Mouse (Mus musculus) effector memory CD4-positive, alpha-beta T cell, adult 7 months (primary cell): ENCODE data around the gene Atad5. TPM values are rescaled to one million over a fixed set of nuclear protein-coding genes. Genes with fewer than 3 reads are reported as not detected.

Source experiments
- polyA plus RNA-seq: library from polyadenylated mRNA; unstranded; fragments of 100-300 nt; shearing (Covaris generic); gene quantifications from one replicate; pipeline ENCODE4 v1.2.1, GENCODE M21; 2017

The Atad5 gene
- polyA plus RNA-seq: 3.4 TPM

GRCm38 (mm10) chr11:80088917-80089816, at the start of gene Atad5:
Gene Atad5 (plus strand): TSS chr11:80089400.

DNA sequence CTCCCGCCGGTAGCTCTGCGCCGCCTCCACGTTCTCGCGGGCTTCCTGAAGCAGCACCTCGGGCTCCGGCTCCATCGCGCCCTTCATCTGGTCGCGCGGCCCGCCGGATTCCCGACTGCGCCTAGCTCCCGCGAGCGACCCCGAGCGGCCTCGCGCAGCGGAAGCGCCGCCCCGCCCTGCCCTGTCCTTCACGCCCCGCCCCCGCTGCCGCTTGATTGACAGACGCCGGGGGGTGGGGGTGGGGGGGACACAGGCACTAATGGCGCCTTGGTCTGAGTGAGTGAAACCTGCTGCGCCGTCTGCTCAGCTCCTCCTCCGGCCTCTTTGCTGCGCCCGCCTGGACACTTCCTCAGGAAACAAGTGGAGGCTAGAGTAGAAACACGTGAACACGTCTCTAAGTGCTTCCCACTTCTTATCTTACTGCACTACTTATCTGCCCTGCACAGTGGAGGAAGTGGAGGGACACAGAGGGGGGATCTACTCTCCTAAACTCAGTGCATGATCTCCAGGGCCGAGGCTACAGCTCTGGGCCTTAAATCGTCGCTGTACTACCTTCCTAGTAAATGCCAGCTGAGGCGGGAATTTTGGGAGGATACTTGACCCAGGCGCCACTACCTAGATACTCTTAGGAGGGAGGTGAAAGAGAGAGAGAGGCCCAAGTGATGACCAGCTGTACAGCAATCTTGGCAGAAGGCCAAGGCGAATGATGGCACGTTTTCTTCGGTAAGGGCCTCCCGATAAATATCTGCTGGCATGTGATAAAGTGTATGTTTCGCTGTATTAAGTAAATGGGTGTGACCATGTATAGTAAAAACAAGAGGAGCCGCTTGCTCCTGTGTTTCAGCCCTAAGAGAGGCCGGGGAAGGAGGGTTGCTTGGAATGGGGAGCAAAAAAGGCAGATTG, 8.1 kb upstream of the Atad5 start, which contains the start of gene Crlf3:
Gene Crlf3, minus strand, starts transcription at position 166 of the 903 bp plus-strand sequence.

GRCm38 (mm10) chr11:80141825-80142521, 52.8 kb downstream of the Atad5 start, which contains the start of gene Tefm:
Gene Tefm (minus strand): TSS chr11:80142175.

DNA sequence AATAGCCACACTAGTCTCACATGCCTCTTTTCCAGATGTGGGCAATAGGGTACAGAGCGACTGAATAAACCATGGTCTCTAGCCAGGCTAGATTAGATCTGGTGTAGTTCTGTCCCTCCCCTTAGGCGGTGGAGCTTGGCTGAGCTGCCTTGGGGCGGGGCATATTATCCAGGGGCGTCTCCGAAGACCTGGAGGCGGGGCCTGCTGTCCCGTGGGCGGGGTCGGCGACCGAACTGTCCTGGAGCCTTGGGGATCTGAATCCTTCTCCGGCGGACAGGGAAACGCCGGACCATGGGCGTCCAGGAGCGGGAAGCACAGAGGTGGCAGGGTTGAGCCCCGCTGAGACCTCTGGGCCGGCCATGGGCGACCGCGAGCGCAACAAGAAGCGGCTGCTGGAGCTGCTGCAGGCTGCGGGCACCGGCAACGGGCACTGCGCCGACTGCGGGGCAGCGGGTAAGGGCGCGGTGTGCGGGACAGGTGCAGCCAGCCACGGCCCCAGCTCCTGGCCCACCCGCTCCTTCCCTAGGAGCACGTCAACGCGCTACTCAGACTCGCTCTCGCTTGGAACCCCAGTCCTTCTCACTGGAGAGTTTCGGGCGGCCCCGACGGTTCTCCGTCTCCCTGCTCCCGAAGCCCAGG, 64.8 kb downstream of the Atad5 start, which contains the start of gene Adap2:
Gene Adap2, plus strand, starts transcription at position 249 of the 639 bp plus-strand sequence.

GRCm38 (mm10) chr11:80183705-80184255, 94.6 kb downstream of the Atad5 start, which contains the start of gene Rnf135:
Gene Rnf135 (plus strand): TSS chr11:80183851.

Other genes with a start within 250 kb of the Atad5 start
- gene Utp6, start 127.0 kb upstream of the Atad5 start, polyA plus RNA-seq: 38.1 TPM
- 40.1 TPM for gene Suz12, start 96.3 kb upstream of the Atad5 start, polyA plus RNA-seq
- gene Crlf3, start 8.4 kb upstream of the Atad5 start, polyA plus RNA-seq: 315 TPM
- 5.1 TPM for gene Tefm, start 52.8 kb downstream of the Atad5 start, polyA plus RNA-seq
- gene Adap2, start 64.7 kb downstream of the Atad5 start, polyA plus RNA-seq: 0.78 TPM
- gene Rnf135, start 94.5 kb downstream of the Atad5 start, polyA plus RNA-seq: 3.9 TPM
- 52.9 TPM for gene Rhot1, start 119.6 kb downstream of the Atad5 start, polyA plus RNA-seq
- 4.9 TPM for gene Rhbdl3, start 211.5 kb downstream of the Atad5 start, polyA plus RNA-seq